Mouse (Mus musculus): ENCODE measurements around the gene Defb43. TPM values are rescaled to one million over a fixed set of nuclear protein-coding genes. Genes with fewer than 3 reads are reported as not detected.

The Defb43 gene
- polyA plus RNA-seq, 1 experiment from 2014 or later, result not detected

DNA sequence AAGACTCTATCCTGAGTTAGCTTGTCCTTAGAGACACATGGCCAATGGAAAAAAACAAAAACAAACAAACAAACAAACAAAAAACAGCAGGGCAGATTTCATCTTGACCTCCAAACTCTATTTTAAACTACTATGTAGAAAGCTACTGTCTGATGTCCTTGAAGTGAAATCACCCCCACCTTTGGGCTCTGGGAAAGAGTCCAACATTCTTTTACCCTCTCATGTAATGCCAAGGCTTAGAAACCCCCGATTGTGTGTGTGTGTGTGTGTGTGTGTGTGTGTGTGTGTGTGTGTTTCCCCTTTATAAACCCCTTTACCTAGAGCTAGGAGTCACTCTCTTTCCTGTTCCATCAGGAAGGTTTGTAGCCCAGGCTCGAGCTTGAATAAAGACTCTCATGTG lies 9.0 kb upstream of the Defb43 start:
- H3K27ac ChIP-seq (replicated peaks), result peak overlapping the region; percentile 76
- ATAC-seq (ENCODE audit: extremely low read depth, insufficient number of reproducible peaks, low FRiP score, low TSS enrichment), result no peak

DNA sequence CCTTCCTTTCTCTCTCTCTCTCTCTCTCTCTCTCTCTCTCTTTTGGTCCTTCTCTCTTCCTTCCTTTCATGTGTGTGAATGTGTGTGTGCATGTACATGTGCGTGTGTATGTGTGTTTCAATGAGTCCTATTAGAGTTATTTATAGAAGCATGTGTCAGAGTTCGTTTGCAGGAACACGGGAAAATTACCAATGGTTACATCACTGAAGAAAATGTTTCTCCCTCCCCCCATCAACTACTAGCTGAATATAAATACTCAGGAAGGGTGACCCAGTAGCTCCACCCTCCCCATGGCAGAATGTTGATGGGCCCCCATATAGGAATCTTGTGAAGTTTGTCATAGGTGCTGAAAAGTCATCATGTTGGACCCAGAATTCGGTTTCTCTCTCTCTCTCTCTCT lies 1.5 kb downstream of the Defb43 start:
- H3K4me2 ChIP-seq, result no peak overlapping the region
- no peak overlapping the region for H3K27ac ChIP-seq (replicated peaks)
- whole genome bisulfite sequencing, result 62% methylated on average over 4 of the region's 4 CpGs
- no peak overlapping the region for H3K9ac ChIP-seq
- H3K36me3 ChIP-seq, result no peaks in the 10 kb centered on the region
- H3K27me3 ChIP-seq (replicated peaks), result peaks cover 18% of the 10 kb centered on the region
- H3K4me1 ChIP-seq, result no peaks in the 10 kb centered on the region
- no peak for ATAC-seq (ENCODE audit: extremely low read depth, insufficient number of reproducible peaks, low FRiP score, low TSS enrichment)
- no peak overlapping the region for H3K4me3 ChIP-seq
- peaks cover 4% of the 10 kb centered on the region; the same call in 1 of the 2 replicates for H3K9me3 ChIP-seq

More for the DNA sequence above, 9.0 kb upstream of the Defb43 start:
- Histone ChIP-seq H3K9ac (no peak overlapping the region), H3K36me3 (no peaks in the 10 kb centered on the region), H3K4me2 (no peak overlapping the region), H3K4me3 (no peak overlapping the region), H3K9me3 (no peaks in the 10 kb centered on the region), H3K27me3 (replicated peaks) (no peaks in the 10 kb centered on the region), H3K4me1 (peaks cover 15% of the 10 kb centered on the region)
- 36% methylated on average over 2 of the region's 2 CpGs for WGBS

- ATAC-seq (ENCODE audit: extremely low read depth, insufficient number of reproducible peaks, low FRiP score, low TSS enrichment), result no peak
- 61% methylated on average over 4 of the region's 4 CpGs for WGBS
- no peak overlapping the region for H3K4me3 ChIP-seq
Measured at GRCm38 (mm10) chr14:63014667-63015066, 3.1 kb downstream of the Defb43 start.

GRCm38 (mm10) chr14:63020524-63021156 lies 9.1 kb downstream of the Defb43 start:
- no peaks in the 10 kb centered on the region; the same call in 1 of the 2 replicates for H3K9me3 ChIP-seq
- no peak overlapping the region for H3K9ac ChIP-seq
- no peak overlapping the region for H3K4me2 ChIP-seq
- H3K36me3 ChIP-seq, result no peaks in the 10 kb centered on the region
- no peak overlapping the region for H3K27ac ChIP-seq (replicated peaks)
- peaks cover 22% of the 10 kb centered on the region for H3K4me1 ChIP-seq
- no peak overlapping the region for H3K4me3 ChIP-seq
- H3K27me3 ChIP-seq (replicated peaks), result peaks cover 30% of the 10 kb centered on the region
- ATAC-seq (ENCODE audit: extremely low read depth, insufficient number of reproducible peaks, low FRiP score, low TSS enrichment), result no peak
- 41% methylated on average over 6 of the region's 6 CpGs for WGBS

More at GRCm38 (mm10) chr14:63014667-63015066, 3.1 kb downstream of the Defb43 start:
- Histone ChIP-seq H3K9me3 (peaks cover 4% of the 10 kb centered on the region; the same call in 1 of the 2 replicates), H3K27ac (replicated peaks) (no peak overlapping the region), H3K4me1 (peaks cover 6% of the 10 kb centered on the region), H3K27me3 (replicated peaks) (peaks cover 18% of the 10 kb centered on the region), H3K36me3 (no peaks in the 10 kb centered on the region), H3K4me2 (no peak overlapping the region), H3K9ac (no peak overlapping the region)

DNA sequence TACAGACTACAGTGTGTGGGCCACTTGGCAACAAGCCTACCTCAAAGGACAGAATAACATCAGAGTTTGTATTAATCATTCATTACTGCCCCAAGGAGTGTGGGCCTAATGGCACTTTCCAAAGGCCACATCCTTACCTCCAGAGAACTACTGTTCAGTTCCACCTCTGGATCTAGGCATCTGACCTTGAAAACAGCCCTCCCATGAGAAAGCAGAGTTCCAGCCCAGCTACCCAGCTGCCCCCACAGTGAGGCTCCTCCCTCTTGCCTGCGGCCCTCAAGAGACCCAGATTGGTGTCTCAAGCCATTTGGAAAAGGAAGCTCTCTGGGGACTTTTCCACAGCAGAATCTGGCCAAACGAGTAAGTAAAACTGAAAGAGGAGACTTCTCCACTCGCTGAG lies 35.1 kb downstream of the Defb43 start, which contains the start of gene Defb42:
TSS of gene Defb42 (plus strand) at position 301 of the 400 bp plus-strand sequence.
- ATAC-seq (ENCODE audit: extremely low read depth, insufficient number of reproducible peaks, low FRiP score, low TSS enrichment), result no peak
- Histone ChIP-seq H3K9ac (no peak within 1 kb of the TSS), H3K4me1 (0 out of 2 replicates have a peak, but pooled peaks cover 5% of the 10 kb centered on the region), H3K4me2 (no peak within 1 kb of the TSS), H3K27me3 (replicated peaks) (no peaks in the 10 kb centered on the region), H3K27ac (replicated peaks) (no peak within 1 kb of the TSS), H3K9me3 (no peaks in the 10 kb centered on the region), H3K36me3 (no peaks in the 10 kb centered on the region), H3K4me3 (no peak within 1 kb of the TSS)
- whole genome bisulfite sequencing, result 54% methylated on average over 3 of the region's 3 CpGs

DNA sequence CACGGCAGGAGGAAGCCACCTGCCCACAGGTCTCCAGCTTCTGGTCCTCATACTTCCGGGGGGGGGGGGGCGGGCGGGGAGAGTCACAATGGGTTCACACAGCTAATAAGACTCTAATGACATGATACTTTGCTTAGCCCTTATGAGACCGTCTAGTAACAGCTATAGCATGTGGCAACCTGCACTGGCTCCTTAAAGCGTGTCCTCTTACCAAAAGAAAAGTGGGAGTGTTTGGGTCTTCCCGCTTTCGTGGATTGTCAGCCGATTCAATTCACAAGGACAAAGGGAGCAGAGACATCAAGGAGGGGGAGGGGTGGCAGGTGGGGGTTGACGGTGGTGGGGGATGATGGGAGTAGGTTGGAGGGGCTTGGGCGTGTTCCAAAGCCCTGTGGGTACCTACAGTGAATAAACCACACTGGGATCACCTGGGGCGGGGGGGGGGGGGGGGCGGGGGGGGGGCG lies 38.4 kb downstream of the Defb43 start, which contains the start of gene Defb30:
TSS of gene Defb30 (minus strand) at position 51 of the 461 bp plus-strand sequence.
- Histone ChIP-seq H3K36me3 (no peaks in the 10 kb centered on the region), H3K4me1 (peaks cover 18% of the 10 kb centered on the region), H3K4me2 (no peak within 1 kb of the TSS), H3K4me3 (no peak within 1 kb of the TSS), H3K9ac (no peak within 1 kb of the TSS), H3K9me3 (no peaks in the 10 kb centered on the region), H3K27ac (replicated peaks) (no peak within 1 kb of the TSS), H3K27me3 (replicated peaks) (no peaks in the 10 kb centered on the region)
- WGBS, result 75% methylated on average over 13 of the region's 14 CpGs
- ATAC-seq (ENCODE audit: extremely low read depth, insufficient number of reproducible peaks, low FRiP score, low TSS enrichment), result no peak

DNA sequence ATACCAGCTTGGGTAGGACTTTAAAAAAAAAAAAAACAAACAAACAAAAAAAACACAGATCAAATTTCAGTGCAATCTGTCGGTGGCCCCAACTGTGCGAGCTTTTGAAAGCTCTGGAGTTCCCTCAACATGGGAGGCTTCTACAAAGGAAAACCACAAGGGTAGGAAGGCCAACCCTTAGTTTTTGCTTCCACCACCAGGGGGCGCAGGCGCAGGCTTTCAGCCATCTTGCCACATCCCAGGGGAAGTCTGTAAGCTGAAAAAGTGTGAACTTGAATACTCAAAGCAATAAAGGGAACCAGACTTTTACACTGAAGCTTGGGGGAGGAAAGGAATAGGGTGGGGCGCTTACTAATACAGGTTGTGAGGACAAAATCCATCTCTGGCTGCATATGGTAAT lies 39.2 kb downstream of the Defb43 start:
- Histone ChIP-seq H3K4me3 (no peak overlapping the region), H3K27ac (replicated peaks) (no peak overlapping the region), H3K36me3 (no peaks in the 10 kb centered on the region), H3K27me3 (replicated peaks) (no peaks in the 10 kb centered on the region), H3K9ac (no peak overlapping the region), H3K4me2 (no peak overlapping the region), H3K4me1 (peaks cover 26% of the 10 kb centered on the region), H3K9me3 (no peaks in the 10 kb centered on the region)
- WGBS, result 32% methylated on average over 5 of the region's 5 CpGs
- ATAC-seq (ENCODE audit: extremely low read depth, insufficient number of reproducible peaks, low FRiP score, low TSS enrichment), result no peak

- Histone ChIP-seq H3K27ac (replicated peaks) (peak overlapping the region; percentile 82), H3K4me2 (peak overlapping the region; percentile 46), H3K36me3 (no peaks in the 10 kb centered on the region), H3K27me3 (replicated peaks) (no peaks in the 10 kb centered on the region), H3K9me3 (no peaks in the 10 kb centered on the region), H3K9ac (peak overlapping the region; percentile 66), H3K4me1 (peaks cover 28% of the 10 kb centered on the region), H3K4me3 (no peak overlapping the region)
- 2% methylated on average over 6 of the region's 6 CpGs for WGBS
- peak; percentile 89 for ATAC-seq (ENCODE audit: extremely low read depth, insufficient number of reproducible peaks, low FRiP score, low TSS enrichment)
Measured at GRCm38 (mm10) chr14:63054729-63055128, 43.2 kb downstream of the Defb43 start.

GRCm38 (mm10) chr14:63060361-63060760 lies 48.8 kb downstream of the Defb43 start:
- ATAC-seq (ENCODE audit: extremely low read depth, insufficient number of reproducible peaks, low FRiP score, low TSS enrichment), result no peak
- peak overlapping the region; percentile 25 for H3K4me2 ChIP-seq
- WGBS, result 36% methylated on average over 10 of the region's 10 CpGs
- H3K4me3 ChIP-seq, result no peak overlapping the region
- H3K9ac ChIP-seq, result no peak overlapping the region
- no peaks in the 10 kb centered on the region for H3K9me3 ChIP-seq
- no peaks in the 10 kb centered on the region for H3K27me3 ChIP-seq (replicated peaks)
- peak overlapping the region; percentile 65 for H3K27ac ChIP-seq (replicated peaks)
- no peaks in the 10 kb centered on the region for H3K36me3 ChIP-seq
- peaks cover 53% of the 10 kb centered on the region for H3K4me1 ChIP-seq

DNA sequence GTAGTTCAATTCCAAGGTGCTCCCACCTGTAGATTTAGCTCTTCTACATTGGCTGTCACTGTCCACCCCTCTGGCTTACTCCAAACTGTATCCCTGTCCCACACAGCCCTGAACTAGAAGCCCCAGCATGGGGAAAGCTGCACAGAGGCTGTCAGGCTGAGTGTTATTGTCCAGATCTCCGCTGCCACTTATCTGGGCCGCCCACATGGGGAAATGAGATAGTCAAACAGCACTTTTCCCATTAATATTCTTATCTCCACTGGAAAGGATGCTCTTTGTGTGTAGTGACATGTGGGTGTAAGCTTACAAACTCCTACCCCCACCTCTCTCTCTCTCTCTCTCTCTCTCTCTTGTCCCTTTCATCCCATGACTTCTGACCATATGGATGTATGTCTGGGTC lies 50.6 kb downstream of the Defb43 start:
- Histone ChIP-seq H3K9ac (peak overlapping the region; percentile 50; the same call in 1 of the 2 replicates), H3K27ac (replicated peaks) (peak overlapping the region; percentile 78), H3K27me3 (replicated peaks) (no peaks in the 10 kb centered on the region), H3K4me1 (peaks cover 59% of the 10 kb centered on the region), H3K9me3 (no peaks in the 10 kb centered on the region), H3K4me2 (peak overlapping the region; percentile 13; the same call in 1 of the 2 replicates), H3K4me3 (no peak overlapping the region), H3K36me3 (no peaks in the 10 kb centered on the region)
- peak; percentile 47; the same call in 1 of the 2 replicates for ATAC-seq (ENCODE audit: extremely low read depth, insufficient number of reproducible peaks, low FRiP score, low TSS enrichment)
- WGBS, result 12% methylated on average over 2 of the region's 2 CpGs

DNA sequence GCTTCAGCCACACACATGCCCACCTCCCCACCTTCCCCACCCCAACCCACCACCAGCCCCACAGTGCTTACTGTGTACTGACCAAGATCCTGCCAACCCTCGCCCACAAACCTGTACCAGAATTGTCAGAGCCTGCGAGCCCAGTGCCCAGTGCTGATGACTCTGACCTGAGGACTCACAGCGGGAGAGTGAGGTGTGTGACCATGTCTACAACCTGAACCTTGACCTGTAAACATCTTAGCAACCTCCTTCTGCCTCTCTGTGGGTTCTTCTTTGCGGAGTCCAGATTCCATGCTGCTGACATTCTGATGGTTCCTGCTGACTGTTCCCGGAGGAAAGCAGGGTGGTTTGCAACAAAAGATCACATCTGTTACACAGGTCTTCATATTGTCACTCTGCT lies 53.8 kb downstream of the Defb43 start:
- Histone ChIP-seq H3K9me3 (no peaks in the 10 kb centered on the region), H3K4me3 (no peak overlapping the region), H3K36me3 (no peaks in the 10 kb centered on the region), H3K27ac (replicated peaks) (no peak overlapping the region), H3K4me1 (peaks cover 82% of the 10 kb centered on the region), H3K4me2 (no peak overlapping the region), H3K27me3 (replicated peaks) (no peaks in the 10 kb centered on the region), H3K9ac (no peak overlapping the region)
- no peak for ATAC-seq (ENCODE audit: extremely low read depth, insufficient number of reproducible peaks, low FRiP score, low TSS enrichment)
- WGBS, result 78% methylated on average over 5 of the region's 5 CpGs

All from heart, embryonic 13.5 days (tissue).